Mouse (Mus musculus): ENCODE results near the gene 4930402H24Rik.

4930402H24Rik gene

GRCm38 (mm10) chr2:130657541-130657940, 248.7 kb downstream of the 4930402H24Rik start:
- no peak for DNase-seq

GRCm38 (mm10) chr2:130656536-130656935, 249.7 kb downstream of the 4930402H24Rik start:
- no peak for DNase-seq

All from cerebellum, postnatal 10 days (tissue).